Mouse (Mus musculus): Measurements from ENCODE around the gene Nisch. TPM values are rescaled to one million over a fixed set of nuclear protein-coding genes. Genes with fewer than 3 reads are reported as not detected.
A peak's percentile ranks its signal among the peaks of the same experiment; 100 is the strongest.

Gene Nisch
- polyA plus RNA-seq, 1 experiment from 2014 or later = 411 TPM

GRCm38 (mm10) chr14:31125106-31126075 lies 91.4 kb downstream of the Nisch start:
- DNase-seq (no peak), ATAC-seq (ENCODE audit: insufficient read depth) (no peak)
- H3K36me3 ChIP-seq (ENCODE audit: insufficient read depth) = peaks cover 34% of the 10 kb centered on the region

More at GRCm38 (mm10) chr14:31125106-31126075, 91.4 kb downstream of the Nisch start:
- Histone ChIP-seq H3K9me3 (ENCODE audit: low read depth, low read length) (no peaks in the 10 kb centered on the region), H3K9ac (0 out of 2 replicates have a peak overlapping the region, but pooled peaks have one; percentile 0), H3K27me3 (ENCODE audit: insufficient read depth, low read length) (no peaks in the 10 kb centered on the region), H3K4me2 (peak overlapping the region; percentile 1; the same call in 1 of the 2 replicates), H3K4me1 (ENCODE audit: insufficient read depth) (peaks cover 12% of the 10 kb centered on the region), H3K27ac (ENCODE audit: low read depth) (peak overlapping the region; percentile 22; the same call in 1 of the 2 replicates), H3K4me3 (ENCODE audit: low read depth, low read length) (no peak overlapping the region)
- no peak for TF ChIP-seq CTCF (IDR thresholded peaks at IDR 0.05; ENCODE audit: low read depth)
- WGBS = 44% methylated on average over 9 of the region's 9 CpGs

Other genes starting within 250 kb of the Nisch start
- 69.1 and 69.6 TPM in 2 replicates for gene Glt8d1, start 215.5 kb downstream of the Nisch start, polyA plus RNA-seq (2014; fragmentation: Nextera tagmentation; extraction: Ambion mirVana)
- gene Spcs1, start 215.3 kb downstream of the Nisch start, polyA plus RNA-seq (2014; fragmentation: Nextera tagmentation; extraction: Ambion mirVana) = 352 and 383 TPM in 2 replicates
- 101 and 110 TPM in 2 replicates for gene Pbrm1, start 197.8 kb downstream of the Nisch start, polyA plus RNA-seq (2014; fragmentation: Nextera tagmentation; extraction: Ambion mirVana)
- gene Gnl3, start 197.8 kb downstream of the Nisch start, polyA plus RNA-seq (2014; fragmentation: Nextera tagmentation; extraction: Ambion mirVana) = 126 and 128 TPM in 2 replicates
- gene Smim4, start 88.0 kb downstream of the Nisch start, polyA plus RNA-seq (2014; fragmentation: Nextera tagmentation; extraction: Ambion mirVana) = 60.9 and 74.3 TPM in 2 replicates
- gene Nt5dc2, start 85.9 kb downstream of the Nisch start, polyA plus RNA-seq (2014; fragmentation: Nextera tagmentation; extraction: Ambion mirVana) = 476 and 510 TPM in 2 replicates
- 64.4 and 71.3 TPM in 2 replicates for gene Stab1, start 48.3 kb downstream of the Nisch start, polyA plus RNA-seq (2014; fragmentation: Nextera tagmentation; extraction: Ambion mirVana)
- gene Tnnc1, start 8.6 kb downstream of the Nisch start, polyA plus RNA-seq (2014; fragmentation: Nextera tagmentation; extraction: Ambion mirVana) = 5.1 and 51.6 TPM in 2 replicates
- 0.38 and 0.49 TPM in 2 replicates for gene Sema3g, start 914 bp upstream of the Nisch start, polyA plus RNA-seq (2014; fragmentation: Nextera tagmentation; extraction: Ambion mirVana)
- gene Phf7, start 34.4 kb upstream of the Nisch start, polyA plus RNA-seq (2014; fragmentation: Nextera tagmentation; extraction: Ambion mirVana) = 11.8 and 16.5 TPM in 2 replicates
- gene Bap1, start 34.5 kb upstream of the Nisch start, polyA plus RNA-seq (2014; fragmentation: Nextera tagmentation; extraction: Ambion mirVana) = 83.1 and 91.5 TPM in 2 replicates
- gene Dnah1, start 107.0 kb upstream of the Nisch start, polyA plus RNA-seq (2014; fragmentation: Nextera tagmentation; extraction: Ambion mirVana) = 4.1 and 4.6 TPM in 2 replicates
- 37.4 and 38.3 TPM in 2 replicates for gene Capn7, start 119.7 kb upstream of the Nisch start, polyA plus RNA-seq (2014; fragmentation: Nextera tagmentation; extraction: Ambion mirVana)
- gene Sh3bp5, start 219.1 kb upstream of the Nisch start, polyA plus RNA-seq (2014; fragmentation: Nextera tagmentation; extraction: Ambion mirVana) = 12.8 and 14.8 TPM in 2 replicates

Data from lung, embryonic 14.5 days (tissue).